Mouse (Mus musculus): Measurements from ENCODE around the gene Zrsr1. TPM values are rescaled to one million over a fixed set of nuclear protein-coding genes. Genes with fewer than 3 reads are reported as not detected.

The Zrsr1 gene
- total and polyA plus RNA-seq, 3 experiments: 10.4 to 15.8 TPM; not detected in 1

DNA sequence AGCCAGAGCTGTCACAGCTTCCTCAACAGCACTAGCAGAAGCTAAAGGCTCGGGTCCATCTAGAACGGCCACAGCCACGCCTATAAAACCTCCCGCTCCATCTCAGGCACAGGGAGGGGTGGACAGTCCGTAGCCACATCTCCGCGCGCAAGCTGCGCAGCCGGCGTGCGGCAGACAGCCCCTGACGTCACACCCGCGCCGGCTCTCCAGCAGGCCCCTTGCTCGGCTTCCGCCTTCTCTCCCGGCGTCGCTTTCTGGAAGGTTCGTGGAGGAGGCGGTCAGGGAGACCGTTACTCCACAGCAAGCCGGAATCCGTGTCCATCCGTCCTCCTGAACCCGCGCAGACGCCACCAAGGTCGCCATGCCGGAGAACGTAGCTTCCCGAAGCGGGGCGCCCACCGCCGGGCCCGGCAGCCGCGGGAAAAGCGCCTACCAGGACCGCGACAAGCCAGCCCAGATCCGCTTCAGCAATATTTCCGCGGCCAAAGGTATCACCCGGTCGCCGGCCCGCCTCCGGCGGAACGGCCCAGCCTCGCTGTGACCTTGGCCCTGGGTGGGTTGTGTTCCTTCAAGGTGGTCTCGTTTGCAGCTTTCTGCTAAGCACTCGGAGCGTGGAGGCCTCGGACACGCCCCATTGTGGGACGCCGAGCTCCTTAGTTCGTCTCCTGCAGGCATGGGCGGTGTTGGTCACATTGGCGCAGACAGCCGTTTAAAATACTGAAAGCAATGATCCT, 18.8 kb downstream of the Zrsr1 start, which contains the start of gene Cct4 (continued):
- peak; percentile 69 for TF ChIP-seq NRF1 (IDR thresholded peaks at IDR 0.05; ENCODE audit: insufficient read depth, low read depth, low read length, poor library complexity, severe bottlenecking)
- peak; percentile 62; the same call in 1 of the 2 replicates for TF ChIP-seq POLR2AphosphoS5 (IDR thresholded peaks at IDR 0.05; ENCODE audit: borderline replicate concordance, low read depth, low read length)
- no peak for TF ChIP-seq CTCF (IDR thresholded peaks at IDR 0.05 in 2 of 3, conservative IDR thresholded peaks at IDR 0.05 in 1 of 3; ENCODE audit: control insufficient read depth in 1 of 3, insufficient read depth in 1 of 3, low read depth in 2 of 3, low read length in 3 of 3, poor library complexity in 1 of 3, severe bottlenecking in 1 of 3)

DNA sequence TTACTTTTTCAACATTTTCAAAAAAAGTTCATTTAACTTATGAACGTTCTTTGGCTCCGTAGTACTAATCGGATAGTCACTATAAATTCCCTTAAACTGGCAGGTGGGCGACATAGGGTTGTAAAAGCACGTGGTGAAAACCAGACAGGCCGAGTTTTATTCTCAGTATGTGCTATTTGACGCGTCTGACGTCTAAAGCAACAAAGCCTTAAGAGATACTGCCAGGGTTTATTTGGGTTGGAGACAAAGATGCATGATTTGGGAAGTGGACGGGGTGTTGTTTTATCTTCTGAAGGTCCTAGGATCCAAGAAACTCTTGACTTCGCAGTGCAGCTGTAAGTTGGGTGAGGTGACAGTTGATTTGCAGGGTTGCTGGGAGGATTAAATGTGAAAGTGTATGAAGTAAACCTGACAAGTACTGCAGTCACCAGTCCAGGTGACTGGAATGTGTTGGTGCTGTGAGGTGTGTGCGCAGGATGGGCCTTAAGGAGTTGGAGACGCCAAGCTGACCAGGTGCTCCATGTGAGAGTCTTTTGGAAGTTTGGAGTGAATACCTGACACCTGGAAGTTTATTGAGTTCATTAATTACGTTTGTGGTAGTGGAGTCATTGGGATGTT, 19.5 kb downstream of the Zrsr1 start:
- Histone ChIP-seq H3K36me3 (ENCODE audit: control insufficient read depth in 1 of 2, insufficient read depth in 2 of 2, low read length in 2 of 2) (peaks cover 36 to 41% of the 10 kb centered on the region in 2 experiments), H3K4me3 (ENCODE audit: control insufficient read depth in 1 of 2, insufficient read depth in 1 of 2, low read depth in 2 of 2, low read length in 2 of 2) (peak overlapping the region; percentile 85 to 96), H3K9me3 (replicated peaks; ENCODE audit: insufficient read depth, low read length) (no peaks in the 10 kb centered on the region), H3K79me2 (ENCODE audit: control insufficient read depth, insufficient read depth, low read length, poor library complexity) (peaks cover 42% of the 10 kb centered on the region), H3K4me1 (ENCODE audit: control insufficient read depth in 1 of 2, insufficient read depth in 2 of 2, low read length in 2 of 2) (peaks cover 8% of the 10 kb centered on the region in 2 experiments; a peak in 2 of 4 replicates), H3K27me3 (ENCODE audit: control insufficient read depth in 1 of 2, insufficient read depth in 2 of 2, low read length in 2 of 2) (no peaks in the 10 kb centered on the region), H3K9ac (ENCODE audit: control insufficient read depth, low read depth, low read length, poor library complexity, severe bottlenecking) (peak overlapping the region; percentile 96), H3K27ac (ENCODE audit: control insufficient read depth, low read depth, low read length) (peak overlapping the region; percentile 75)
- TF ChIP-seq ZMIZ1 (IDR thresholded peaks at IDR 0.05; ENCODE audit: low read depth, low read length) (0 out of 2 replicates have a peak, but pooled peaks have one; percentile 44), MXI1 (IDR thresholded peaks at IDR 0.05; ENCODE audit: low read depth, low read length) (peak; percentile 84), EP300 (IDR thresholded peaks at IDR 0.05; ENCODE audit: low read depth in 1 of 2, low read length in 2 of 2) (0 out of 4 replicates have a peak, but pooled peaks of 1 of the 2 experiments have one; percentile 7), MYC (IDR thresholded peaks at IDR 0.05; ENCODE audit: low read depth, low read length) (peak; percentile 39; the same call in 1 of the 2 replicates), KAT2A (conservative IDR thresholded peaks at IDR 0.05; ENCODE audit: low read depth, low read length) (no peak), SIN3A (IDR thresholded peaks at IDR 0.05; ENCODE audit: low read length) (peak; percentile 53; the same call in 1 of the 2 replicates), ZNF384 (IDR thresholded peaks at IDR 0.05; ENCODE audit: low read depth, low read length) (no peak), POLR2A (IDR thresholded peaks at IDR 0.05; ENCODE audit: control insufficient read depth in 1 of 2, insufficient read depth in 1 of 2, low read depth in 1 of 2, low read length in 2 of 2, poor library complexity in 1 of 2) (no peak), MYB (IDR thresholded peaks at IDR 0.05; ENCODE audit: low read depth, low read length) (peak; percentile 24; the same call in 1 of the 2 replicates), HCFC1 (IDR thresholded peaks at IDR 0.05; ENCODE audit: low read depth, low read length) (0 out of 2 replicates have a peak, but pooled peaks have one; percentile 31)
- peak; percentile 59 for DNase-seq (ENCODE audit: low read depth, low spot score)

DNA sequence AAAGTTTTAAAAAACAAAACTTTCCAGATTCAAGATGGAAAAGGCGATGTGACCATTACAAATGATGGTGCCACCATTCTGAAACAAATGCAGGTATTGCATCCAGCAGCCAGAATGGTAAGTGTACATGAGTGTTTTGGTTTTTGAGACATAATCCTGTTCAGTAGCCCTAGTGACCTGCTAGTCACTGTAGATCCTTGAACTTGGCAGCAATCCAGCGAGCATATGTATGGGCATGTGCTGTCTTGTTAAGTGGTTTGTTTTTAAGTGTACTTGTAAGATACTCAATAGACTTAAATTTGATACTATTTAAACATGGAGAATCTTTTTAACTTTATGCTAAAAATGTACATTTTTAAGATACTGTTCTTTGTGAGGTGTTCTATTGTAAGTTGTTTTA, 22.5 kb downstream of the Zrsr1 start:
- Histone ChIP-seq H3K9me3 (replicated peaks; ENCODE audit: insufficient read depth, low read length) (no peaks in the 10 kb centered on the region), H3K4me1 (ENCODE audit: control insufficient read depth in 1 of 2, insufficient read depth in 2 of 2, low read length in 2 of 2) (peaks cover 14 to 16% of the 10 kb centered on the region in 2 experiments; a peak in 3 of 4 replicates), H3K27ac (ENCODE audit: control insufficient read depth, low read depth, low read length) (no peak overlapping the region), H3K36me3 (ENCODE audit: control insufficient read depth in 1 of 2, insufficient read depth in 2 of 2, low read length in 2 of 2) (peaks cover 57 to 59% of the 10 kb centered on the region in 2 experiments), H3K79me2 (ENCODE audit: control insufficient read depth, insufficient read depth, low read length, poor library complexity) (peaks cover 45% of the 10 kb centered on the region), H3K9ac (ENCODE audit: control insufficient read depth, low read depth, low read length, poor library complexity, severe bottlenecking) (no peak overlapping the region), H3K4me3 (ENCODE audit: control insufficient read depth in 1 of 2, insufficient read depth in 1 of 2, low read depth in 2 of 2, low read length in 2 of 2) (no peak overlapping the region), H3K27me3 (ENCODE audit: control insufficient read depth in 1 of 2, insufficient read depth in 2 of 2, low read length in 2 of 2) (no peaks in the 10 kb centered on the region)
- peak; percentile 69 for DNase-seq (ENCODE audit: low read depth, low spot score)
- TF ChIP-seq ZNF384 (IDR thresholded peaks at IDR 0.05; ENCODE audit: low read depth, low read length): no peak
- no peak for TF ChIP-seq ZC3H11A (IDR thresholded peaks at IDR 0.05; ENCODE audit: low read depth, low read length)
- TF ChIP-seq POLR2AphosphoS5 (IDR thresholded peaks at IDR 0.05; ENCODE audit: borderline replicate concordance, low read depth, low read length): no peak
- no peak for TF ChIP-seq ZMIZ1 (IDR thresholded peaks at IDR 0.05; ENCODE audit: low read depth, low read length)
- TF ChIP-seq MYB (IDR thresholded peaks at IDR 0.05; ENCODE audit: low read depth, low read length): no peak
- TF ChIP-seq MAFK (IDR thresholded peaks at IDR 0.05; ENCODE audit: borderline replicate concordance, low read depth, low read length): no peak
- TF ChIP-seq KAT2A (conservative IDR thresholded peaks at IDR 0.05; ENCODE audit: low read depth, low read length): no peak
- no peak for TF ChIP-seq RAD21 (IDR thresholded peaks at IDR 0.05; ENCODE audit: low read depth, low read length)
- TF ChIP-seq CHD1 (IDR thresholded peaks at IDR 0.05; ENCODE audit: low read depth, low read length): no peak
- TF ChIP-seq MYC (IDR thresholded peaks at IDR 0.05; ENCODE audit: low read depth, low read length): no peak
- no peak for TF ChIP-seq EP300 (IDR thresholded peaks at IDR 0.05; ENCODE audit: low read depth in 1 of 2, low read length in 2 of 2)
- TF ChIP-seq USF1 (IDR thresholded peaks at IDR 0.05; ENCODE audit: low read depth, low read length): no peak
- no peak for TF ChIP-seq UBTF (IDR thresholded peaks at IDR 0.05; ENCODE audit: borderline replicate concordance, insufficient read depth, low read depth, low read length)
- TF ChIP-seq BHLHE40 (IDR thresholded peaks at IDR 0.05; ENCODE audit: borderline replicate concordance, low read depth, low read length): no peak

Measured in MEL (cell line).